Mouse (Mus musculus): ENCODE results near the gene Pacsin1.

- TF ChIP-seq EP300 (optimal IDR thresholded peaks at IDR 0.05) (no peak), CTCF (IDR thresholded peaks at IDR 0.05; ENCODE audit: low read depth) (peak; percentile 78)
These were observed 47.2 kb downstream of the Pacsin1 start for GRCm38 (mm10) chr17:27702518-27702917.

Data from stomach, postnatal 0 days (tissue).